Mouse (Mus musculus) CH12.LX (cell line): Measurements from ENCODE around the gene 2200002J24Rik. TPM values are rescaled to one million over a fixed set of nuclear protein-coding genes. Genes with fewer than 3 reads are reported as not detected.

Experiments used
- DNase-seq: peaks from one replicate; pipeline ENCODE4 v3.0.0-alpha.2; 2013; ENCODE audit errors: extremely low read depth
- H3K27ac ChIP-seq: 2 replicates; pipeline ENCODE4 v1.5.1; 2012; ENCODE audit warnings: low read depth, mild to moderate bottlenecking, control low read depth, moderate library complexity; ENCODE audit not compliant: insufficient read depth
- H3K27me3 ChIP-seq: replicated peaks from 2 replicates; pipeline ENCODE3; 2012; ENCODE audit warnings: inconsistent platforms
- H3K36me3 ChIP-seq, 2 experiments: replicated peaks in 1 of 2; 2 replicates each; pipeline versions ENCODE3 to v1.6.1; 2012; ENCODE audit warnings: inconsistent platforms in 1 of 2, low read length in 1 of 2, mild to moderate bottlenecking in 1 of 2, mixed read lengths in 1 of 2, moderate library complexity in 1 of 2; ENCODE audit not compliant: control insufficient read depth in 1 of 2, insufficient read depth in 1 of 2
- H3K4me1 ChIP-seq, 2 experiments: 2 replicates each; pipeline ENCODE4 v1.6.1; 2012; ENCODE audit warnings: inconsistent platforms in 1 of 2, moderate library complexity in 1 of 2; ENCODE audit not compliant: insufficient read depth in 2 of 2, control insufficient read depth in 1 of 2
- H3K4me2 ChIP-seq: 2 replicates; pipeline ENCODE4 v1.6.1; 2012; ENCODE audit warnings: low read depth, mild to moderate bottlenecking, control low read depth; ENCODE audit not compliant: poor library complexity, insufficient read depth, severe bottlenecking
- H3K4me3 ChIP-seq, 3 experiments: fragments of 150-350 bp in 1 of 3; sonication (generic) in 1 of 3; replicated peaks in 1 of 3; 2 replicates each; pipeline versions ENCODE3 to v1.5.1; 2011 to 2012; ENCODE audit warnings: low read depth in 2 of 3, low read length in 2 of 3, mild to moderate bottlenecking in 2 of 3, moderate library complexity in 2 of 3, control low read depth in 1 of 3, improper control_type of control experiment in 1 of 3, inconsistent platforms in 1 of 3, mixed read lengths in 1 of 3; ENCODE audit not compliant: poor library complexity in 1 of 3
- H3K79me2 ChIP-seq: replicated peaks from 2 replicates; pipeline ENCODE4 v1.6.1; 2012; ENCODE audit warnings: mild to moderate bottlenecking, moderate library complexity; ENCODE audit not compliant: control insufficient read depth, poor library complexity, insufficient read depth, severe bottlenecking; ENCODE audit errors: extremely low read depth
- H3K9ac ChIP-seq: 2 replicates; pipeline ENCODE4 v1.6.1; 2012; ENCODE audit warnings: low read depth, mild to moderate bottlenecking, control low read depth, moderate library complexity; ENCODE audit not compliant: insufficient read depth
- H3K9me3 ChIP-seq: replicated peaks from 2 replicates; pipeline ENCODE3; 2012; ENCODE audit warnings: low read length, inconsistent platforms, mixed read lengths
- CHD1 ChIP-seq: IDR thresholded peaks from 2 replicates; pipeline ENCODE4 v1.6.1; 2012; ENCODE audit warnings: low read depth, low read length, improper control_type of control experiment, inconsistent platforms
- CHD2 ChIP-seq: IDR thresholded peaks from 2 replicates; pipeline ENCODE4 v1.6.1; 2011; ENCODE audit warnings: low read length, improper control_type of control experiment
- CTCF ChIP-seq, 2 experiments: IDR thresholded peaks in 1 of 2; conservative IDR thresholded peaks in 1 of 2; 2 replicates each; pipeline ENCODE4 v1.5.1; 2011 to 2012; ENCODE audit warnings: low read depth in 2 of 2, low read length in 2 of 2, improper control_type of control experiment in 1 of 2, inconsistent platforms in 1 of 2, mild to moderate bottlenecking in 1 of 2, moderate library complexity in 1 of 2
- ELF1 ChIP-seq: IDR thresholded peaks from 2 replicates; pipeline ENCODE4 v1.6.1; 2014; ENCODE audit warnings: low read depth, mild to moderate bottlenecking, inconsistent platforms, low read length, improper control_type of control experiment
- JUN ChIP-seq: IDR thresholded peaks from 2 replicates; pipeline ENCODE4 v1.6.1; 2011; ENCODE audit warnings: low read depth, mild to moderate bottlenecking, low read length, improper control_type of control experiment, moderate library complexity; ENCODE audit not compliant: insufficient read depth
- JUND ChIP-seq: conservative IDR thresholded peaks from 2 replicates; pipeline ENCODE4 v1.6.1; 2011; ENCODE audit warnings: low read depth, low read length, improper control_type of control experiment
- MAZ ChIP-seq: IDR thresholded peaks from 2 replicates; pipeline ENCODE4 v1.6.1; 2012; ENCODE audit warnings: low read depth, mild to moderate bottlenecking, inconsistent platforms, low read length, improper control_type of control experiment, moderate library complexity
- NELFE ChIP-seq: IDR thresholded peaks from 2 replicates; pipeline ENCODE4 v1.6.1; 2011; ENCODE audit warnings: low read depth, low read length, improper control_type of control experiment
- NRF1 ChIP-seq: IDR thresholded peaks from 2 replicates; pipeline ENCODE4 v1.6.1; 2014; ENCODE audit warnings: low read depth, mild to moderate bottlenecking, inconsistent platforms, low read length, improper control_type of control experiment, moderate library complexity
- POLR2A ChIP-seq: IDR thresholded peaks from 2 replicates; pipeline ENCODE4 v1.6.1; 2011; ENCODE audit warnings: low read depth, mild to moderate bottlenecking, improper control_type of control experiment, low read length
- POLR2AphosphoS2 ChIP-seq: IDR thresholded peaks from 2 replicates; pipeline ENCODE4 v1.6.1; 2011; ENCODE audit warnings: low read depth, low read length, improper control_type of control experiment
- RAD21 ChIP-seq: IDR thresholded peaks from 2 replicates; pipeline ENCODE4 v1.6.1; 2011; ENCODE audit warnings: low read depth, mild to moderate bottlenecking, low read length, improper control_type of control experiment, moderate library complexity
- SIN3A ChIP-seq: IDR thresholded peaks from 2 replicates; pipeline ENCODE4 v1.6.1; 2012; ENCODE audit warnings: low read length, improper control_type of control experiment, inconsistent platforms
- SMC3 ChIP-seq: IDR thresholded peaks from 2 replicates; pipeline ENCODE4 v1.6.1; 2011; ENCODE audit warnings: low read depth, low read length, improper control_type of control experiment
- UBTF ChIP-seq: IDR thresholded peaks from 2 replicates; pipeline ENCODE4 v1.6.1; 2012; ENCODE audit warnings: low read depth, mild to moderate bottlenecking, inconsistent platforms, low read length, improper control_type of control experiment, moderate library complexity
- ZMIZ1 ChIP-seq: IDR thresholded peaks from 2 replicates; pipeline ENCODE4 v1.6.1; 2012; ENCODE audit warnings: low read depth, mild to moderate bottlenecking, inconsistent platforms, low read length, improper control_type of control experiment
- dilution Hi-C: fragments of 300-500 bp; cut with MboI; formaldehyde crosslinking; loops from 2 replicates; pipeline ENCODE4 v1.14.3; 2020; ENCODE audit warnings: low sequenced_read_pairs; ENCODE audit not compliant: extremely low pct_unique_long_range_greater_than_20kb, extremely low pct_ligation_motif_present
- in situ Hi-C: fragments of 300-500 bp; cut with MboI; formaldehyde crosslinking; loops from 3 replicates; pipeline ENCODE4 v1.14.3; 2019; ENCODE audit warnings: low sequenced_read_pairs, low pct_ligation_motif_present, low pct_unique_long_range_greater_than_20kb, mixed read lengths
- polyA plus RNA-seq: library from polyadenylated mRNA; unstranded; fragments of >175 nt; gene quantifications from 2 replicates; pipeline ENCODE4 v1.2.1, GENCODE M21; 2012; ENCODE audit warnings: low read depth; ENCODE audit not compliant: insufficient read length
- total RNA-seq, 2 experiments: library from RNA; depleted of rRNA; stranded (reverse); fragments of 300-350 nt in 1 of 2; fragments of >200 nt in 1 of 2; gene quantifications; 2 replicates each; pipeline ENCODE4 v1.2.3; 2012 to 2014

Gene 2200002J24Rik
- total and polyA plus RNA-seq, 3 experiments: 2.9 to 4.0 (median 3.0) TPM

GRCm38 (mm10) chr7:30671480-30671879 lies 27.2 kb upstream of the 2200002J24Rik start, which contains the start of gene Pmis2:
TSS of gene Pmis2 (minus strand) at chr7:30671605.
- TF ChIP-seq JUND (no peak), ZMIZ1 (no peak), MAZ (no peak), RAD21 (no peak), JUN (no peak), CHD2 (no peak), POLR2A (no peak), CTCF (conservative IDR thresholded peaks at IDR 0.05 in 1 of 2, IDR thresholded peaks at IDR 0.05 in 1 of 2; ENCODE audit: low read depth in 2 of 2, low read length in 2 of 2) (no peak), CHD1 (no peak), UBTF (no peak), ELF1 (no peak), NELFE (no peak), NRF1 (no peak)
- DNase-seq: no peak
- Histone ChIP-seq H3K27me3 (peaks cover 4% of the 10 kb centered on the region), H3K36me3 (no peaks in the 10 kb centered on the region), H3K4me3 (no peak within 1 kb of the TSS), H3K9ac (no peak within 1 kb of the TSS), H3K9me3 (no peaks in the 10 kb centered on the region), H3K27ac (no peak within 1 kb of the TSS), H3K4me2 (no peak within 1 kb of the TSS), H3K79me2 (no peaks in the 10 kb centered on the region), H3K4me1 (no peaks in the 10 kb centered on the region)
- in situ Hi-C loops: no loop called here
- dilution Hi-C loops: no loop called here

GRCm38 (mm10) chr7:30678263-30678975 lies 20.3 kb upstream of the 2200002J24Rik start:
- no peak for DNase-seq
- peaks cover 7% of the 10 kb centered on the region for H3K27me3 ChIP-seq
- H3K4me3 ChIP-seq: no peak overlapping the region
- peaks cover 7% of the 10 kb centered on the region for H3K9me3 ChIP-seq
- H3K36me3 ChIP-seq: no peaks in the 10 kb centered on the region
- H3K4me2 ChIP-seq: no peak overlapping the region
- H3K27ac ChIP-seq: no peak overlapping the region
- H3K4me1 ChIP-seq: peaks cover 0 to 4% of the 10 kb centered on the region in 2 experiments; a peak in 1 of 4 replicates
- no peak overlapping the region for H3K9ac ChIP-seq
- dilution Hi-C loops (no loop called here), in situ Hi-C loops (loop anchor here (5.0 kb wide), 1 partner anchor 34 kb away; the partner anchor contains the start of gene Atp4a)
- no peaks in the 10 kb centered on the region for H3K79me2 ChIP-seq
- TF ChIP-seq CTCF (conservative IDR thresholded peaks at IDR 0.05 in 1 of 2, IDR thresholded peaks at IDR 0.05 in 1 of 2; ENCODE audit: low read depth in 2 of 2, low read length in 2 of 2): peak in 1 of 2 experiments; percentile 24; a peak in 1 of 4 replicates
- TF ChIP-seq SMC3: peak; percentile 13; the same call in 1 of the 2 replicates
- TF ChIP-seq RAD21: peak; percentile 9; the same call in 1 of the 2 replicates
- no peak for TF ChIP-seq SIN3A
- TF ChIP-seq POLR2AphosphoS2: no peak
